Mouse (Mus musculus) gastrocnemius, postnatal 36 days (tissue): ENCODE measurements around the gene Vps52. TPM values are rescaled to one million over a fixed set of nuclear protein-coding genes. Genes with fewer than 3 reads are reported as not detected.

ENCODE experiments used
- DNase-seq, 2 experiments: peaks; one replicate each; pipeline ENCODE4 v3.0.0; 2022
- intact Hi-C: fragments of 180-260 bp; cut with DNase I; formaldehyde crosslinking; loops from one replicate; pipeline ENCODE4 v1.15.1; 2025
- long read RNA-seq, 2 experiments: library from polyadenylated mRNA; stranded (forward); transcript quantifications; one replicate each; pipeline ENCODE4 v2.0.0; 2021
- total RNA-seq, 2 experiments: library from RNA; stranded (reverse); gene quantifications; 2 replicates each; pipeline ENCODE4 v1.2.3; 2021

The Vps52 gene
- 10 to 100 TPM; 30.5 to 30.6 TPM for total RNA-seq
- long read RNA-seq, experiment 1, transcript Vps52-201 (20 exons, 3,383 nt), result major isoform, 29 of 49 reads
- long read RNA-seq, experiment 1, partial matches to known transcripts, result 15 of 49 reads
- long read RNA-seq, experiment 1, other reads (novel, unspliced or antisense), result 5 of 49 reads
- long read RNA-seq, experiment 2, transcript Vps52-201 (20 exons, 3,383 nt), result major isoform, 33 of 49 reads
- long read RNA-seq, experiment 2, partial matches to known transcripts, result 15 of 49 reads
- long read RNA-seq, experiment 2, other reads (novel, unspliced or antisense), result 1 of 49 reads

- intact Hi-C loops, result loop anchor here (2.0 kb wide), 1 partner anchor 15 kb away; the partner anchor contains the start of genes Pfdn6 and Wdr46
- peak; percentile 90 to 93 for DNase-seq
Measured at GRCm38 (mm10) chr17:33955555-33956214, at the start of gene Vps52, which contains the start of gene Rps18. Gene Vps52, plus strand, starts transcription at chr17:33955812. Gene Rps18, minus strand, starts transcription at chr17:33956001.

- intact Hi-C loops, result no loop called here
- DNase-seq, result peak in 1 of 2 experiments; percentile 16
Measured at GRCm38 (mm10) chr17:33908331-33909076, 47.1 kb upstream of the Vps52 start.

- DNase-seq, result peak; percentile 97 to 99
- intact Hi-C loops, result no loop called here
Measured at GRCm38 (mm10) chr17:33909077-33909868, 46.3 kb upstream of the Vps52 start, which contains the start of gene Daxx. Gene Daxx, plus strand, starts transcription at chr17:33909414.

- DNase-seq, result peak in 1 of 2 experiments; percentile 11
- intact Hi-C loops, result no loop called here
Measured at GRCm38 (mm10) chr17:33909869-33910250, 45.8 kb upstream of the Vps52 start.

GRCm38 (mm10) chr17:33910346-33911051, 45.1 kb upstream of the Vps52 start:
- no peak for DNase-seq
- intact Hi-C loops, result no loop called here

- no peak for DNase-seq
- intact Hi-C loops, result no loop called here
Measured at GRCm38 (mm10) chr17:33911052-33911812, 44.4 kb upstream of the Vps52 start.

- intact Hi-C loops, result no loop called here
- peak in 1 of 2 experiments; percentile 5 for DNase-seq
Measured at GRCm38 (mm10) chr17:33911813-33912414, 43.7 kb upstream of the Vps52 start.

GRCm38 (mm10) chr17:33913264-33913663, 42.3 kb upstream of the Vps52 start:
- DNase-seq, result no peak
- intact Hi-C loops, result no loop called here

GRCm38 (mm10) chr17:33913905-33914304, 41.7 kb upstream of the Vps52 start:
- intact Hi-C loops, result no loop called here
- DNase-seq, result no peak

- no peak for DNase-seq
Measured at GRCm38 (mm10) chr17:33914969-33915391, 40.6 kb upstream of the Vps52 start.

GRCm38 (mm10) chr17:33915671-33916250, 39.9 kb upstream of the Vps52 start, which contains the start of the genes Tapbp and Zbtb22:
Gene Tapbp, plus strand, starts transcription at chr17:33915899.
Gene Zbtb22, plus strand, starts transcription at chr17:33915904.
- intact Hi-C loops, result no loop called here
- peak; percentile 89 to 94 for DNase-seq

More at GRCm38 (mm10) chr17:33914969-33915391, 40.6 kb upstream of the Vps52 start:
- intact Hi-C loops, result no loop called here

GRCm38 (mm10) chr17:33916294-33916693, 39.3 kb upstream of the Vps52 start:
- intact Hi-C loops, result no loop called here
- DNase-seq, result no peak

GRCm38 (mm10) chr17:33916847-33917655, 38.6 kb upstream of the Vps52 start:
- intact Hi-C loops, result no loop called here
- peak in 1 of 2 experiments; percentile 11 for DNase-seq

- intact Hi-C loops, result no loop called here
- DNase-seq, result peak in 1 of 2 experiments; percentile 3
Measured at GRCm38 (mm10) chr17:33917656-33918292, 37.8 kb upstream of the Vps52 start.

- intact Hi-C loops, result no loop called here
- peak; percentile 47 to 57 for DNase-seq
Measured at GRCm38 (mm10) chr17:33918293-33919203, 37.1 kb upstream of the Vps52 start.
